Comparison of ENCODE assay signal across 27 mouse cellular contexts in the genomic region with DNA sequence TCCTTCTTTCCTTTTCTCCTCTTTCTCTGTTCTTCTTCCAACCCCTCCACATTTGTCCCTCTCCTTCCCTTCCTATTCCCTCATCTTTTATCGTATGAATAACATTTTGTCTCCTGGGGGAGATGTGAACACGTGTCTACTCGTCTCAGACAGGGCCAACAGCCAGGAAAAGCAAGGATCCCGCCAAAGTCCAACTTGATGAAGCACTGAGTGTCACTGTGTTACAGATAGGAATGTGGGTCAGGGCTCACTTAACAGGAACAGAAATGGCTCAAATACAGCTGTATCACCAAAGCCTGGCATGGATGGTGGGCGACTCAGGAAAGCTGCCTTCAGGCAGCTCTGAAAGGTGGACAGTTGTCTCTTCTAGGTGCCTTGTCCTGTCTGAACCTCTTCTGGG. TPM values are rescaled to one million over a fixed set of nuclear protein-coding genes. Genes with fewer than 3 reads are reported as not detected.
DNase-seq lines count a peak whose midpoint lies in the region; ATAC-seq and TF ChIP-seq lines count a peak whose summit lies in the region.
"Had no signal": no experiment of that assay in that cellular context is flagged by ENCODE, and none has a peak within 500 bp of the region (broad histone marks: within the 10 kb centered on the region; RNA-seq: fewer than 3 reads in every experiment).

No protein-coding gene starts in this region.

- no peak for ATAC-seq in heart, embryonic 12.5 days (ENCODE audit: insufficient number of reproducible peaks, low FRiP score)
- no peak for ATAC-seq in lung, embryonic 15.5 days (ENCODE audit: borderline replicate concordance, extremely low read depth, low FRiP score, low TSS enrichment)
- ATAC-seq: forebrain, embryonic 14.5 days; hindbrain, postnatal 0 days; intestine, embryonic 15.5 days had no signal

- peaks cover 3% of the 10 kb centered on the region for H3K9me3 ChIP-seq in heart, embryonic 12.5 days (replicated peaks)
- no peaks in the 10 kb centered on the region for H3K9me3 ChIP-seq in lung, embryonic 15.5 days
- no peaks in the 10 kb centered on the region for H3K9me3 ChIP-seq in MEL (replicated peaks; ENCODE audit: insufficient read depth, low read length)
- H3K9me3 ChIP-seq: hindbrain, embryonic 12.5 days; intestine, embryonic 15.5 days had no signal

- H3K4me2 ChIP-seq in heart, embryonic 12.5 days = no peak overlapping the region
- H3K4me2 ChIP-seq in lung, embryonic 15.5 days = no peak overlapping the region
- H3K4me2 ChIP-seq: hindbrain, embryonic 12.5 days; intestine, embryonic 15.5 days had no signal

- peak overlapping the region; percentile 56; the same call in 1 of the 2 replicates for H3K27ac ChIP-seq in heart, embryonic 12.5 days (ENCODE audit: poor library complexity, severe bottlenecking)
- 0 out of 2 replicates have a peak overlapping the region, but pooled peaks have one; percentile 53 for H3K27ac ChIP-seq in lung, embryonic 15.5 days
- H3K27ac ChIP-seq in MEL (ENCODE audit: control insufficient read depth, low read depth, low read length) (peak overlapping the region; percentile 97; the same call in 1 of the 2 replicates), macrophage (peak overlapping the region; percentile 98)
- H3K27ac ChIP-seq: hindbrain, embryonic 12.5 days; hindbrain, postnatal 0 days; intestine, embryonic 15.5 days; kidney, postnatal 0 days had no signal

- intact Hi-C loops in heart, postnatal 36 days (cut with DNase I) = no loop called here

- H3K27me3 ChIP-seq in heart, embryonic 12.5 days (replicated peaks) = no peaks in the 10 kb centered on the region
- H3K27me3 ChIP-seq in lung, embryonic 15.5 days = no peaks in the 10 kb centered on the region
- H3K27me3 ChIP-seq in MEL (ENCODE audit: control insufficient read depth in 1 of 2, insufficient read depth in 2 of 2, low read length in 2 of 2) = no peaks in the 10 kb centered on the region
- H3K27me3 ChIP-seq: hindbrain, embryonic 12.5 days; intestine, embryonic 15.5 days had no signal

- DNase-seq in heart, postnatal 36 days = no peak
- no peak for DNase-seq in lung, postnatal 25 days (ENCODE audit: low spot score)
- DNase-seq in MEL (ENCODE audit: low read depth, low spot score) = no peak
- no peak for DNase-seq in frontal cortex, postnatal 14 days (ENCODE audit: low spot score in 2 of 2)
- DNase-seq: adrenal gland, adult 2 months; adrenal gland, postnatal 36 days; cerebellum, adult 9-10 months; cerebellum, postnatal 36 days; gastrocnemius, postnatal 25 days; heart, adult 18-20 months; kidney, adult 8-10 months; layer of hippocampus, postnatal 36 days; left cerebral cortex, postnatal 4 days; lung, adult 18-20 months; lung, postnatal 10 days; midbrain, embryonic 14.5 days; retina, postnatal 1 day; right cerebral cortex, postnatal 14 days; thymus, postnatal 25 days had no signal

- no peak overlapping the region for H3K4me3 ChIP-seq in heart, embryonic 12.5 days
- H3K4me3 ChIP-seq in lung, embryonic 15.5 days = no peak overlapping the region
- H3K4me3 ChIP-seq in MEL (ENCODE audit: control insufficient read depth in 1 of 2, insufficient read depth in 1 of 2, low read depth in 2 of 2, low read length in 2 of 2) (no peak overlapping the region), macrophage (ENCODE audit: inconsistent target) (no peak overlapping the region)
- H3K4me3 ChIP-seq: hindbrain, embryonic 12.5 days; intestine, embryonic 15.5 days had no signal

- no peak for TF ChIP-seq EP300 in MEL (IDR thresholded peaks at IDR 0.05; ENCODE audit: low read depth in 1 of 2, low read length in 2 of 2)

- H3K79me2 ChIP-seq in MEL (ENCODE audit: control insufficient read depth, insufficient read depth, low read length, poor library complexity) (peaks cover 52% of the 10 kb centered on the region), macrophage (ENCODE audit: inconsistent target) (peaks cover 90% of the 10 kb centered on the region)

- no peak overlapping the region for H3K9ac ChIP-seq in heart, embryonic 12.5 days
- no peak overlapping the region for H3K9ac ChIP-seq in lung, embryonic 15.5 days
- H3K9ac ChIP-seq in MEL (ENCODE audit: control insufficient read depth, low read depth, low read length, poor library complexity, severe bottlenecking) = no peak overlapping the region
- H3K9ac ChIP-seq: hindbrain, embryonic 12.5 days; intestine, embryonic 15.5 days had no signal

- no peak for TF ChIP-seq CTCF in MEL (IDR thresholded peaks at IDR 0.05 in 2 of 3, conservative IDR thresholded peaks at IDR 0.05 in 1 of 3; ENCODE audit: control insufficient read depth in 1 of 3, insufficient read depth in 1 of 3, low read depth in 2 of 3, low read length in 3 of 3, poor library complexity in 1 of 3, severe bottlenecking in 1 of 3)

- H3K4me1 ChIP-seq in heart, embryonic 12.5 days (replicated peaks) = no peaks in the 10 kb centered on the region
- no peaks in the 10 kb centered on the region for H3K4me1 ChIP-seq in lung, embryonic 15.5 days
- H3K4me1 ChIP-seq in MEL (ENCODE audit: control insufficient read depth in 1 of 2, insufficient read depth in 2 of 2, low read length in 2 of 2) = peaks cover 5 to 34% of the 10 kb centered on the region in 2 experiments
- H3K4me1 ChIP-seq: hindbrain, embryonic 12.5 days; intestine, embryonic 15.5 days had no signal

- TF ChIP-seq POLR2A in MEL (IDR thresholded peaks at IDR 0.05; ENCODE audit: control insufficient read depth in 1 of 2, insufficient read depth in 1 of 2, low read depth in 1 of 2, low read length in 2 of 2, poor library complexity in 1 of 2) = no peak

- no peaks in the 10 kb centered on the region for H3K36me3 ChIP-seq in heart, embryonic 12.5 days
- no peaks in the 10 kb centered on the region for H3K36me3 ChIP-seq in lung, embryonic 15.5 days
- peaks cover 5 to 31% of the 10 kb centered on the region in 2 experiments for H3K36me3 ChIP-seq in MEL (ENCODE audit: control insufficient read depth in 1 of 2, insufficient read depth in 2 of 2, low read length in 2 of 2)
- peaks cover 24% of the 10 kb centered on the region; the same call in 1 of the 2 replicates for H3K36me3 ChIP-seq in macrophage (ENCODE audit: inconsistent target)
- H3K36me3 ChIP-seq: hindbrain, embryonic 12.5 days; intestine, embryonic 15.5 days had no signal

- no peak for TF ChIP-seq RAD21 in MEL (IDR thresholded peaks at IDR 0.05; ENCODE audit: low read depth, low read length)

- 79% methylated on average over 5 of the region's 5 CpGs for WGBS in heart, embryonic 12.5 days
- WGBS in lung, embryonic 15.5 days = 68% methylated on average over 5 of the region's 5 CpGs
- WGBS in macrophage (ENCODE audit: missing documents) = 96% methylated on average over 5 of the region's 5 CpGs

TF ChIP-seq in MEL, 35 proteins besides CTCF, POLR2A, EP300 and RAD21:
- no peak for TF ChIP-seq GATA1 (IDR thresholded peaks at IDR 0.05; ENCODE audit: low read depth, low read length)
- no peak for TF ChIP-seq ELF1 (IDR thresholded peaks at IDR 0.05; ENCODE audit: low read depth, low read length)
- TF ChIP-seq CHD1 (IDR thresholded peaks at IDR 0.05; ENCODE audit: low read depth, low read length) = no peak
- no peak for TF ChIP-seq SMC3 (IDR thresholded peaks at IDR 0.05; ENCODE audit: low read depth, low read length)
- no peak for TF ChIP-seq MAX (IDR thresholded peaks at IDR 0.05; ENCODE audit: low read length)
- no peak for TF ChIP-seq RCOR1 (IDR thresholded peaks at IDR 0.05; ENCODE audit: low read depth, low read length)

RNA-seq across cellular contexts. Expression of gene Vav1, which starts 10.4 kb away (rescaled TPM):
- 1.6 and 1.7 TPM in 2 replicates for polyA plus RNA-seq in heart, embryonic 12.5 days (2016; fragmentation: Nextera tagmentation; extraction: Ambion mirVana)
- total RNA-seq in heart, postnatal 36 days (2021) = 1 to 10 TPM; 1.4 to 2.5 TPM
- polyA plus RNA-seq in lung, embryonic 15.5 days (2015; fragmentation: Nextera tagmentation; extraction: Ambion mirVana) = 3.2 and 6.1 TPM in 2 replicates
- total RNA-seq in MEL (2012; rRNA removed) = 81.8 and 86.7 TPM in 2 replicates
- 10 to 100 TPM in 1 of 2 experiments, not detected in 1; 99.6 TPM for polyA plus RNA-seq in MEL (2012; ENCODE audit: insufficient read depth in 1 of 2, insufficient read length in 2 of 2, low read depth in 1 of 2, low replicate concordance in 2 of 2, missing spikeins in 1 of 2)
- 100 to 1,000 TPM; 144 to 640 (median 355) TPM for total RNA-seq in macrophage (2018; cell fraction: chromatin; rRNA removed)
- total RNA-seq in macrophage (2018; cell fraction: cytosol; rRNA removed) = 100 to 1,000 TPM in 25 of 26 experiments, 10 to 100 TPM in 1; 97.9 to 300 (median 165) TPM
- total RNA-seq in macrophage (2018; cell fraction: nucleus; rRNA removed) = 100 to 1,000 TPM; 118 to 364 (median 250) TPM
- 91.4 to 144 TPM (median 106 TPM) in 3 replicates for polyA plus RNA-seq in macrophage (2018)

RNA-seq across cellular contexts. Expression of gene Trip10, which starts 40.0 kb away (rescaled TPM):
- polyA plus RNA-seq in heart, embryonic 12.5 days (2016; fragmentation: Nextera tagmentation; extraction: Ambion mirVana) = 41.6 and 45.4 TPM in 2 replicates
- 100 to 1,000 TPM; 113 to 124 TPM for total RNA-seq in heart, postnatal 36 days (2021)
- 49.0 TPM in 2 replicates for polyA plus RNA-seq in lung, embryonic 15.5 days (2015; fragmentation: Nextera tagmentation; extraction: Ambion mirVana)
- 8.9 and 10.9 TPM in 2 replicates for total RNA-seq in MEL (2012; rRNA removed)
- polyA plus RNA-seq in MEL (2012; ENCODE audit: insufficient read depth in 1 of 2, insufficient read length in 2 of 2, low read depth in 1 of 2, low replicate concordance in 2 of 2, missing spikeins in 1 of 2) = 10 to 100 TPM in 1 of 2 experiments, not detected in 1; 20.8 TPM
- 100 to 1,000 TPM in 5 of 26 experiments, 10 to 100 TPM in 21; 14.3 to 357 (median 42.1) TPM for total RNA-seq in macrophage (2018; cell fraction: chromatin; rRNA removed)
- 10 to 100 TPM in 17 of 26 experiments, 1 to 10 TPM in 9; 5.2 to 56.0 (median 15.0) TPM for total RNA-seq in macrophage (2018; cell fraction: cytosol; rRNA removed)
- 100 to 1,000 TPM in 3 of 26 experiments, 10 to 100 TPM in 19, 1 to 10 TPM in 4; 8.2 to 261 (median 20.5) TPM for total RNA-seq in macrophage (2018; cell fraction: nucleus; rRNA removed)
- polyA plus RNA-seq in macrophage (2018) = 16.5 to 20.2 TPM (median 17.0 TPM) in 3 replicates

RNA-seq across cellular contexts. Expression of gene Gpr108, which starts 41.0 kb away (rescaled TPM):
- 24.9 and 27.4 TPM in 2 replicates for polyA plus RNA-seq in heart, embryonic 12.5 days (2016; fragmentation: Nextera tagmentation; extraction: Ambion mirVana)
- 10 to 100 TPM; 32.0 to 32.1 TPM for total RNA-seq in heart, postnatal 36 days (2021)
- polyA plus RNA-seq in lung, embryonic 15.5 days (2015; fragmentation: Nextera tagmentation; extraction: Ambion mirVana) = 33.1 and 37.3 TPM in 2 replicates
- 21.8 and 22.1 TPM in 2 replicates for total RNA-seq in MEL (2012; rRNA removed)
- polyA plus RNA-seq in MEL (2012; ENCODE audit: insufficient read depth in 1 of 2, insufficient read length in 2 of 2, low read depth in 1 of 2, low replicate concordance in 2 of 2, missing spikeins in 1 of 2) = 10 to 100 TPM in 1 of 2 experiments, not detected in 1; 35.9 TPM
- total RNA-seq in macrophage (2018; cell fraction: chromatin; rRNA removed) = 10 to 100 TPM; 24.7 to 90.1 (median 45.8) TPM
- 10 to 100 TPM; 34.9 to 64.9 (median 53.9) TPM for total RNA-seq in macrophage (2018; cell fraction: cytosol; rRNA removed)
- 10 to 100 TPM; 41.5 to 96.3 (median 60.9) TPM for total RNA-seq in macrophage (2018; cell fraction: nucleus; rRNA removed)
- 44.3 to 68.7 TPM (median 50.3 TPM) in 3 replicates for polyA plus RNA-seq in macrophage (2018)
